Mouse (Mus musculus) heart, postnatal 0 days (tissue): ENCODE measurements around the gene Glra1. TPM values are rescaled to one million over a fixed set of nuclear protein-coding genes. Genes with fewer than 3 reads are reported as not detected.

Source experiments
- ATAC-seq: fragments of 200-750 bp; cut with Nextera tagmentation; 2 replicates; pipeline ENCODE4 v1.8.0; 2017; ENCODE audit warnings: low read depth, moderate number of reproducible peaks, moderate library complexity; ENCODE audit not compliant: insufficient read depth
- DNase-seq: peaks from one replicate; pipeline ENCODE4 v3.0.0-alpha.2; 2016; ENCODE audit warnings: low spot score
- H3K27ac ChIP-seq: fragments of 300-500 bp; sonication (generic); 2 replicates; pipeline ENCODE4 v1.5.1; 2014; ENCODE audit warnings: low read depth, mild to moderate bottlenecking
- H3K27me3 ChIP-seq: fragments of 300-500 bp; sonication (generic); 2 replicates; pipeline ENCODE4 v1.6.1; 2014; ENCODE audit warnings: low read length, mixed read lengths; ENCODE audit not compliant: control insufficient read depth, insufficient read depth
- H3K36me3 ChIP-seq: fragments of 300-500 bp; sonication (generic); replicated peaks from 2 replicates; pipeline ENCODE4 v1.6.1; 2014; ENCODE audit warnings: low read length, mixed read lengths; ENCODE audit not compliant: control insufficient read depth, insufficient read depth
- H3K4me1 ChIP-seq: fragments of 300-500 bp; sonication (generic); 2 replicates; pipeline ENCODE4 v1.6.1; 2014; ENCODE audit warnings: antibody characterized with exemption; ENCODE audit not compliant: control insufficient read depth, insufficient read depth
- H3K4me2 ChIP-seq: fragments of 300-500 bp; sonication (generic); 2 replicates; pipeline ENCODE4 v1.6.1; 2014; ENCODE audit warnings: low read depth, mild to moderate bottlenecking, low read length, moderate library complexity
- H3K4me3 ChIP-seq: fragments of 300-500 bp; sonication (generic); 2 replicates; pipeline ENCODE4 v1.5.1; 2014; ENCODE audit warnings: low read depth, low read length
- H3K9ac ChIP-seq: fragments of 300-500 bp; sonication (generic); replicated peaks from 2 replicates; pipeline ENCODE4 v1.6.1; 2014; ENCODE audit warnings: low read depth, low read length, mixed read lengths
- H3K9me3 ChIP-seq: fragments of 300-500 bp; sonication (generic); replicated peaks from 2 replicates; pipeline ENCODE4 v1.6.1; 2016; ENCODE audit warnings: low read length; ENCODE audit not compliant: control insufficient read depth
- CTCF ChIP-seq: IDR thresholded peaks from 2 replicates; pipeline ENCODE4 v1.5.1; 2016; ENCODE audit warnings: antibody characterized with exemption, control low read depth, low read depth
- EP300 ChIP-seq: IDR thresholded peaks from 2 replicates; pipeline ENCODE4 v1.6.1; 2016; ENCODE audit warnings: antibody characterized with exemption, low read depth
- WGBS: fragments of 180-500 bp; shearing (Covaris S2); extraction: QIAGEN DNeasy Blood & Tissue Kit; methylation state at CpG from one replicate; pipeline ENCODE4 v1.1.7; 2014; 5-methylcytosine and 5-hydroxymethylcytosine counted together
- microRNA-seq: library from miRNA; unstranded; fragments of <30 nt; microRNA quantifications from one replicate; pipeline ENCODE4, GENCODE M21; 2016
- polyA plus RNA-seq: library from polyadenylated mRNA; unstranded; fragments of >200 nt; fragmentation: Nextera tagmentation; extraction: Ambion mirVana; gene quantifications from 2 replicates; pipeline ENCODE4 v1.2.1, GENCODE M21; 2015
- total RNA-seq: library from RNA; depleted of rRNA; stranded (reverse); fragments of >200 nt; gene quantifications from 2 replicates; pipeline ENCODE4 v1.2.3, GENCODE M21; 2014; ENCODE audit warnings: low replicate concordance; rRNA removed

Glra1 gene
- total and polyA plus RNA-seq, 2 experiments from 2014 or later = not detected

GRCm38 (mm10) chr11:55469048-55469843 lies 138.8 kb downstream of the Glra1 start, which contains the start of gene G3bp1:
TSS of gene G3bp1 (plus strand) at chr11:55469685.
- 0 out of 2 replicates have a peak, but pooled peaks cover 3% of the 10 kb centered on the region for H3K36me3 ChIP-seq
- no peaks in the 10 kb centered on the region for H3K27me3 ChIP-seq
- H3K4me1 ChIP-seq = peaks cover 27% of the 10 kb centered on the region
- peak within 1 kb of the TSS; percentile 88 for H3K27ac ChIP-seq
- H3K4me2 ChIP-seq = peak within 1 kb of the TSS; percentile 82
- peak; percentile 87 for TF ChIP-seq EP300
- peak; percentile 59 for TF ChIP-seq CTCF
- peak; percentile 94 for ATAC-seq
- no peaks in the 10 kb centered on the region for H3K9me3 ChIP-seq
- H3K9ac ChIP-seq = peak within 1 kb of the TSS; percentile 78
- under 1% methylated on average over 56 of the region's 57 CpGs for WGBS
- peak within 1 kb of the TSS; percentile 65 for H3K4me3 ChIP-seq
- peak; percentile 100 for DNase-seq

- Histone ChIP-seq H3K4me3 (peak overlapping the region; percentile 49), H3K9ac (peak overlapping the region; percentile 50), H3K27me3 (no peaks in the 10 kb centered on the region), H3K27ac (peak overlapping the region; percentile 88), H3K36me3 (0 out of 2 replicates have a peak, but pooled peaks cover 3% of the 10 kb centered on the region), H3K4me1 (peaks cover 24% of the 10 kb centered on the region), H3K4me2 (peak overlapping the region; percentile 58), H3K9me3 (no peaks in the 10 kb centered on the region)
- TF ChIP-seq EP300 (peak; percentile 23; the same call in 1 of the 2 replicates), CTCF (no peak)
- ATAC-seq (0 out of 2 replicates have a peak, but pooled peaks have one; percentile 1), DNase-seq (peak; percentile 39)
- WGBS = 3% methylated on average over 17 of the region's 17 CpGs
Measured at GRCm38 (mm10) chr11:55468611-55469047, 139.4 kb downstream of the Glra1 start.

- DNase-seq (no peak), ATAC-seq (no peak)
- Histone ChIP-seq H3K27ac (peak overlapping the region; percentile 88), H3K27me3 (no peaks in the 10 kb centered on the region), H3K4me3 (peak overlapping the region; percentile 49; the same call in 1 of the 2 replicates), H3K9me3 (no peaks in the 10 kb centered on the region), H3K9ac (peak overlapping the region; percentile 50; the same call in 1 of the 2 replicates), H3K4me1 (peaks cover 18% of the 10 kb centered on the region), H3K4me2 (peak overlapping the region; percentile 58), H3K36me3 (0 out of 2 replicates have a peak, but pooled peaks cover 3% of the 10 kb centered on the region)
- TF ChIP-seq EP300 (no peak), CTCF (no peak)
- 66% methylated on average over 10 of the region's 10 CpGs for WGBS
Measured at GRCm38 (mm10) chr11:55468012-55468411, 140.0 kb downstream of the Glra1 start.

- Histone ChIP-seq H3K9me3 (no peaks in the 10 kb centered on the region), H3K4me1 (peaks cover 13% of the 10 kb centered on the region), H3K4me2 (no peak overlapping the region), H3K9ac (no peak overlapping the region), H3K36me3 (no peaks in the 10 kb centered on the region), H3K4me3 (no peak overlapping the region), H3K27ac (no peak overlapping the region), H3K27me3 (no peaks in the 10 kb centered on the region)
- ATAC-seq = no peak
- TF ChIP-seq CTCF = no peak
- TF ChIP-seq EP300 = no peak
- DNase-seq = no peak
- WGBS = 83% methylated on average over 3 of the region's 3 CpGs
Measured at GRCm38 (mm10) chr11:55465177-55465576, 142.8 kb downstream of the Glra1 start.

- Histone ChIP-seq H3K27me3 (no peaks in the 10 kb centered on the region), H3K9me3 (no peaks in the 10 kb centered on the region), H3K4me2 (no peak overlapping the region), H3K9ac (no peak overlapping the region), H3K27ac (no peak overlapping the region), H3K36me3 (no peaks in the 10 kb centered on the region), H3K4me3 (no peak overlapping the region), H3K4me1 (peaks cover 18% of the 10 kb centered on the region)
- no peak for TF ChIP-seq CTCF
- no peak for TF ChIP-seq EP300
- no peak for DNase-seq
- ATAC-seq = no peak
- WGBS = 77% methylated on average over 10 of the region's 10 CpGs
Measured at GRCm38 (mm10) chr11:55464707-55465106, 143.3 kb downstream of the Glra1 start.

Small RNAs within 50 kb of the gene (microRNA-seq; reads per million reads assigned to microRNA genes)
- not detected for gene Mir7652

Other genes starting within 250 kb of the Glra1 start
- 829 and 887 TPM in 2 replicates for gene Sparc, start 185.0 kb downstream of the Glra1 start, total RNA-seq
- 1,674 and 1,711 TPM in 2 replicates for gene Sparc, start 185.0 kb downstream of the Glra1 start, polyA plus RNA-seq
- gene Atox1, start 147.0 kb downstream of the Glra1 start, total RNA-seq = 262 and 340 TPM in 2 replicates
- gene Atox1, start 147.0 kb downstream of the Glra1 start, polyA plus RNA-seq = 346 and 351 TPM in 2 replicates
- 48.5 and 70.6 TPM in 2 replicates for gene G3bp1, start 138.5 kb downstream of the Glra1 start, total RNA-seq
- gene G3bp1, start 138.5 kb downstream of the Glra1 start, polyA plus RNA-seq = 58.0 and 59.4 TPM in 2 replicates